Mouse (Mus musculus) midbrain, embryonic 12.5 days (tissue): ENCODE measurements around the gene Ccdc187. TPM values are rescaled to one million over a fixed set of nuclear protein-coding genes. Genes with fewer than 3 reads are reported as not detected.
A peak's percentile ranks its signal among the peaks of the same experiment; 100 is the strongest.

Source experiments
- ATAC-seq: fragments of 200-750 bp; cut with Nextera tagmentation; 2 replicates; pipeline ENCODE4 v1.8.0; 2017; ENCODE audit warnings: low read depth, moderate TSS enrichment, moderate library complexity; ENCODE audit not compliant: low FRiP score
- H3K27ac ChIP-seq: fragments of 300-500 bp; sonication (generic); replicated peaks from 2 replicates; pipeline ENCODE4 v1.5.1; 2016; ENCODE audit warnings: mild to moderate bottlenecking
- H3K27me3 ChIP-seq: fragments of 300-500 bp; sonication (generic); 2 replicates; pipeline ENCODE4 v1.6.1; 2016; ENCODE audit warnings: mild to moderate bottlenecking
- H3K36me3 ChIP-seq: fragments of 300-500 bp; sonication (generic); 2 replicates; pipeline ENCODE4 v1.6.1; 2016
- H3K4me1 ChIP-seq: fragments of 300-500 bp; sonication (generic); 2 replicates; pipeline ENCODE4 v1.6.1; 2016
- H3K4me2 ChIP-seq: fragments of 300-500 bp; sonication (generic); replicated peaks from 2 replicates; pipeline ENCODE4 v1.6.1; 2016; ENCODE audit warnings: mild to moderate bottlenecking, moderate library complexity
- H3K4me3 ChIP-seq: fragments of 300-500 bp; sonication (generic); 2 replicates; pipeline ENCODE4 v1.5.1; 2016; ENCODE audit warnings: mild to moderate bottlenecking
- H3K9ac ChIP-seq: fragments of 300-500 bp; sonication (generic); replicated peaks from 2 replicates; pipeline ENCODE4 v1.6.1; 2016; ENCODE audit warnings: mild to moderate bottlenecking, moderate library complexity
- H3K9me3 ChIP-seq: fragments of 300-500 bp; sonication (generic); 2 replicates; pipeline ENCODE4 v1.6.1; 2016; ENCODE audit warnings: mild to moderate bottlenecking
- WGBS: fragments of 180-500 bp; shearing (Covaris S2); methylation state at CpG from one replicate; pipeline ENCODE4 v1.1.7; 2016; 5-methylcytosine and 5-hydroxymethylcytosine counted together
- polyA plus RNA-seq: library from polyadenylated mRNA; unstranded; fragments of >200 nt; fragmentation: Nextera tagmentation; extraction: Ambion mirVana; gene quantifications from 2 replicates; pipeline ENCODE4 v1.2.1, GENCODE M21; 2016

Gene Ccdc187
- polyA plus RNA-seq: 0.08 and 0.12 TPM in 2 replicates

GRCm38 (mm10) chr2:26294457-26294856 lies at the start of gene Ccdc187:
Gene Ccdc187 (minus strand): TSS chr2:26294557.
- H3K9me3 ChIP-seq: no peaks in the 10 kb centered on the region
- H3K4me2 ChIP-seq: no peak within 1 kb of the TSS
- H3K27me3 ChIP-seq: peaks cover 7% of the 10 kb centered on the region; the same call in 1 of the 2 replicates
- H3K4me3 ChIP-seq: no peak within 1 kb of the TSS
- H3K27ac ChIP-seq: no peak within 1 kb of the TSS
- no peak within 1 kb of the TSS for H3K9ac ChIP-seq
- peaks cover 29% of the 10 kb centered on the region for H3K4me1 ChIP-seq
- ATAC-seq: no peak
- 61% methylated on average over 2 of the region's 2 CpGs for WGBS
- no peaks in the 10 kb centered on the region for H3K36me3 ChIP-seq

GRCm38 (mm10) chr2:26342609-26343490 lies 48.5 kb upstream of the Ccdc187 start:
- Histone ChIP-seq H3K9ac (no peak overlapping the region), H3K9me3 (no peaks in the 10 kb centered on the region), H3K27ac (peak overlapping the region; percentile 30; the same call in 1 of the 2 replicates), H3K36me3 (peaks cover 94% of the 10 kb centered on the region), H3K4me1 (no peaks in the 10 kb centered on the region), H3K4me3 (no peak overlapping the region), H3K27me3 (no peaks in the 10 kb centered on the region), H3K4me2 (no peak overlapping the region)
- 79% methylated on average over 11 of the region's 11 CpGs for WGBS
- ATAC-seq: no peak

GRCm38 (mm10) chr2:26342044-26342443 lies 47.7 kb upstream of the Ccdc187 start:
- H3K9ac ChIP-seq: no peak overlapping the region

GRCm38 (mm10) chr2:26341510-26341981 lies 47.2 kb upstream of the Ccdc187 start:
- no peak overlapping the region for H3K4me2 ChIP-seq
- no peak overlapping the region for H3K9ac ChIP-seq
- WGBS: 93% methylated on average over 2 of the region's 2 CpGs
- no peak for ATAC-seq
- H3K4me3 ChIP-seq: no peak overlapping the region
- H3K27ac ChIP-seq: no peak overlapping the region
- no peaks in the 10 kb centered on the region for H3K27me3 ChIP-seq
- H3K36me3 ChIP-seq: peaks cover 81% of the 10 kb centered on the region
- no peaks in the 10 kb centered on the region for H3K4me1 ChIP-seq
- H3K9me3 ChIP-seq: no peaks in the 10 kb centered on the region

More at GRCm38 (mm10) chr2:26342044-26342443, 47.7 kb upstream of the Ccdc187 start:
- no peaks in the 10 kb centered on the region for H3K27me3 ChIP-seq
- no peak overlapping the region for H3K4me2 ChIP-seq
- ATAC-seq: no peak
- no peaks in the 10 kb centered on the region for H3K9me3 ChIP-seq
- H3K27ac ChIP-seq: peak overlapping the region; percentile 30; the same call in 1 of the 2 replicates
- WGBS: 91% methylated on average over 10 of the region's 10 CpGs
- H3K36me3 ChIP-seq: peaks cover 86% of the 10 kb centered on the region
- no peaks in the 10 kb centered on the region for H3K4me1 ChIP-seq
- H3K4me3 ChIP-seq: no peak overlapping the region

DNA sequence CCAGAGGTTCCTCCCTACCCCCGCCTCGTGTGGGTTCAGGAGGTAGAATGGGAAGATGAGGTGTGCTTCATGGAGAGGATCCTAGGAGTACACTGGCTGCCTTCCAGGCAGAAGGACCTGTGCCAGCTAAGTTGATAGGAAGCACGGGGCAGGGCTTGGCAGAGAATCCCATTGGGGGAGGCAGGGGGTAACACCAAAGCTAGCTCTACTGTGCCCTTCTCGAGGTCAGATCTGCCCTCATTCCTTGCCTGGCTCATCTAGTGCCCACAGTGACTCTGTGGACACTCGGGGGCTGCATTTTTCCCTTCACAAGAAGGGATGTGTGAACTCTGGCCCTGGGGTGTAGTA lies 44.8 kb upstream of the Ccdc187 start:
- ATAC-seq: no peak
- H3K36me3 ChIP-seq: peaks cover 57% of the 10 kb centered on the region
- H3K27me3 ChIP-seq: no peaks in the 10 kb centered on the region
- no peak overlapping the region for H3K4me2 ChIP-seq
- H3K4me1 ChIP-seq: no peaks in the 10 kb centered on the region
- 87% methylated on average over 5 of the region's 5 CpGs for WGBS
- H3K27ac ChIP-seq: no peak overlapping the region
- H3K9me3 ChIP-seq: no peaks in the 10 kb centered on the region
- H3K9ac ChIP-seq: no peak overlapping the region
- H3K4me3 ChIP-seq: no peak overlapping the region

GRCm38 (mm10) chr2:26338302-26339203 lies 44.2 kb upstream of the Ccdc187 start:
- 82% methylated on average over 9 of the region's 13 CpGs for WGBS
- Histone ChIP-seq H3K27me3 (no peaks in the 10 kb centered on the region), H3K36me3 (peaks cover 51% of the 10 kb centered on the region), H3K9ac (no peak overlapping the region), H3K9me3 (no peaks in the 10 kb centered on the region), H3K27ac (no peak overlapping the region), H3K4me3 (no peak overlapping the region), H3K4me2 (no peak overlapping the region), H3K4me1 (no peaks in the 10 kb centered on the region)
- ATAC-seq: no peak

GRCm38 (mm10) chr2:26330702-26331101 lies 36.3 kb upstream of the Ccdc187 start:
- Histone ChIP-seq H3K27me3 (no peaks in the 10 kb centered on the region), H3K9me3 (no peaks in the 10 kb centered on the region), H3K9ac (no peak overlapping the region), H3K4me2 (no peak overlapping the region), H3K36me3 (peaks cover 61% of the 10 kb centered on the region), H3K27ac (0 out of 2 replicates have a peak overlapping the region, but pooled peaks have one; percentile 10), H3K4me3 (no peak overlapping the region), H3K4me1 (no peaks in the 10 kb centered on the region)
- ATAC-seq: no peak
- WGBS: 79% methylated on average over 6 of the region's 6 CpGs

- ATAC-seq: 0 out of 2 replicates have a peak, but pooled peaks have one; percentile 24
- H3K9me3 ChIP-seq: no peaks in the 10 kb centered on the region
- peaks cover 67% of the 10 kb centered on the region for H3K36me3 ChIP-seq
- no peak overlapping the region for H3K9ac ChIP-seq
- peak overlapping the region; percentile 15; the same call in 1 of the 2 replicates for H3K27ac ChIP-seq
- H3K27me3 ChIP-seq: no peaks in the 10 kb centered on the region
- H3K4me2 ChIP-seq: no peak overlapping the region
- H3K4me1 ChIP-seq: no peaks in the 10 kb centered on the region
- 81% methylated on average over 4 of the region's 4 CpGs for WGBS
- no peak overlapping the region for H3K4me3 ChIP-seq
Measured at GRCm38 (mm10) chr2:26330056-26330468, 35.7 kb upstream of the Ccdc187 start.

DNA sequence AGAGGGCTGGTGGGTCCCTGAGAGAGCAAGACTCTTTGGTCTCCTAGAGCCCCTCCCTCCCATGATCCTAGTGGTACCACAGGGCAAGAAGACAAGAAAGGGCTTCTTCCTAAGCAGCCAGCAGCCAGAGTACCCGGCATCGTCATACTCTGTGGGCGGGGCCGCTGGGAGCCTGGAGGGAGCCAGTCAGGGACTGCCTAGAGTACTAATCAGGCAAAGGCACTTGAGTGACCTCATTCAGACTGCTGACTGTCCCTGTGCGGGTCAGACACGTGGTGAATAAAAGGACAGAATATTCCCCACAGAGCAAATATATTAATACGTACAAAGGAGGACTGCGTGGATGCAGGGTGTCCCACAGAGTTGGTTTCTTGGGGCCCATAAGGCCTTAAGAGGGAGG lies 35.0 kb upstream of the Ccdc187 start:
- Histone ChIP-seq H3K9me3 (no peaks in the 10 kb centered on the region), H3K9ac (no peak overlapping the region), H3K4me3 (no peak overlapping the region), H3K4me2 (no peak overlapping the region), H3K27me3 (no peaks in the 10 kb centered on the region), H3K36me3 (peaks cover 74% of the 10 kb centered on the region), H3K4me1 (no peaks in the 10 kb centered on the region), H3K27ac (peak overlapping the region; percentile 15; the same call in 1 of the 2 replicates)
- 0 out of 2 replicates have a peak, but pooled peaks have one; percentile 24 for ATAC-seq
- WGBS: 60% methylated on average over 8 of the region's 8 CpGs

DNA sequence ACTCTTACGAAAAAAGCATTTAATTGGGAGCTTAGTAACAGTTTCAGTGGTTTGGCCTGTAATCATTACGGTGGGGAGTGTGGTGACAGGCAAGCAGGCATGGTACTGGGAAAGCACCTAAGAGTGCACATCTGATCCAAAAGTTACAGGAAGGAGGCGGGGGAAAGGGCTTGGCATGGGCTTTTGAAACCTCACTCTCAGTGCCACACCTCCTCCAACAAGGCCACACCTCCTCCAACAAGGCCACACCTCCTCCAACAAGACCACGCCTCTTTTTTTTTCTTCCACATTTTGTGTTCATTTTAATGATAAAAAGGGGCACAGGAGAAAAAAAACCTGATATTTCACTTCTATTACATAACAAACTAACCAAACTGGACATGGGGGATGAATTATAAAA lies 33.5 kb upstream of the Ccdc187 start:
- Histone ChIP-seq H3K4me1 (no peaks in the 10 kb centered on the region), H3K4me3 (no peak overlapping the region)

DNA sequence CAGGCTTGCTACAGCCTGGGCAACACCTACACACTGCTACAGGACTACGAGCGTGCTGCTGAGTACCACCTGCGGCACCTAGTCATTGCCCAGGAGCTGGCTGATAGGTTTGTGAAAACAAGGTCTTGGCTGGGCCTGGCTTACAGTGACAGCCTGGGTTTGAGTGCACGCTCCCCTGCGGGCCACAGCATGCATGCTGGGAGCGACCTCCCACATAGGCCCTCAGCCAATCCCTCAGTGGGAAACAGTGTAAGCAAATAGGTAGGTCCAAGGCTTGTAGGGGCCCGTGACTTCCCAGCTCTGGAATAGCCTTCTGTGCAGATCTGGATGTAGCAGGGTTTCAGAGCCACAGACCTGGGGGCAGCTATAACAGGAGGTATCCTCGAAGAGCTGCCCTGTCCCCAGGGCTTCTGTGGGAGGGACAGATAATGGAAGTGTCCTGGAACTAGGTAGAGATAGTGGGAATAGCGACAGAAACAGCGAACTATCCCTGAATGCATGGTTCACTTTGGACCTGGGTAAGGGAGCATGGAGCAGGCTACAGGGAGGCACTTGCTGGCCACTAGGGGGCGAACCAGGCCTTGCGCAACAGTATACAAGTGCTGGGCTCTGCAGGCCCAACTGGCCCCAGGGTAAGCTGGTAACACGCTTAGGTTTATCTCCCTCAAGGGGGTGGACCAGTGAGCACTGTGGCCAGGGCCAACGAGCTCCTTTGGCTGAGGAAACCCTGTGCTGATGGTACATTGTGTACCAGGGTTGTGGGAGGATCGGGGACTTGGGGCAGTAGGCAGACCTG lies 31.2 kb upstream of the Ccdc187 start:
- no peak overlapping the region for H3K9ac ChIP-seq
- H3K27ac ChIP-seq: no peak overlapping the region
- WGBS: 72% methylated on average over 15 of the region's 15 CpGs
- 0 out of 2 replicates have a peak, but pooled peaks cover 6% of the 10 kb centered on the region for H3K4me1 ChIP-seq
- peak; percentile 76 for ATAC-seq
- peaks cover 75% of the 10 kb centered on the region for H3K36me3 ChIP-seq
- no peaks in the 10 kb centered on the region for H3K27me3 ChIP-seq
- H3K4me2 ChIP-seq: no peak overlapping the region
- H3K9me3 ChIP-seq: no peaks in the 10 kb centered on the region
- no peak overlapping the region for H3K4me3 ChIP-seq

More for the DNA sequence above, 33.5 kb upstream of the Ccdc187 start:
- no peaks in the 10 kb centered on the region for H3K9me3 ChIP-seq
- no peak overlapping the region for H3K9ac ChIP-seq
- no peak for ATAC-seq
- H3K27ac ChIP-seq: no peak overlapping the region
- H3K36me3 ChIP-seq: peaks cover 87% of the 10 kb centered on the region
- no peak overlapping the region for H3K4me2 ChIP-seq
- WGBS: 93% methylated on average over 4 of the region's 4 CpGs
- H3K27me3 ChIP-seq: no peaks in the 10 kb centered on the region
